Mouse (Mus musculus): Measurements from ENCODE around the gene Isyna1. TPM values are rescaled to one million over a fixed set of nuclear protein-coding genes. Genes with fewer than 3 reads are reported as not detected.

The Isyna1 gene
- polyA plus RNA-seq, 1 experiment, result not detected

- TF ChIP-seq POLR2A (IDR thresholded peaks at IDR 0.05; ENCODE audit: insufficient read depth, low read depth, low read length) (no peak), CTCF (IDR thresholded peaks at IDR 0.05; ENCODE audit: insufficient read depth, low read depth, low read length) (no peak)
- peaks cover 44% of the 10 kb centered on the region for H3K4me1 ChIP-seq (ENCODE audit: control insufficient read depth, insufficient read depth, low read length)
- no peak overlapping the region for H3K4me3 ChIP-seq (ENCODE audit: insufficient read depth, low read depth, low read length)
- no peak overlapping the region; the same call in 1 of the 2 replicates for H3K27ac ChIP-seq (ENCODE audit: insufficient read depth, low read depth, low read length)
- WGBS, result 49% methylated on average over 12 of the region's 12 CpGs
Observed at GRCm38 (mm10) chr8:70591569-70591968, 2.6 kb upstream of the Isyna1 start.

- no peak for TF ChIP-seq CTCF (IDR thresholded peaks at IDR 0.05; ENCODE audit: insufficient read depth, low read depth, low read length)
- no peak for TF ChIP-seq POLR2A (IDR thresholded peaks at IDR 0.05; ENCODE audit: insufficient read depth, low read depth, low read length)
- H3K27ac ChIP-seq (ENCODE audit: insufficient read depth, low read depth, low read length), result peak overlapping the region; percentile 29; the same call in 1 of the 2 replicates
- WGBS, result 69% methylated on average over 8 of the region's 8 CpGs
- peaks cover 57% of the 10 kb centered on the region for H3K4me1 ChIP-seq (ENCODE audit: control insufficient read depth, insufficient read depth, low read length)
- H3K4me3 ChIP-seq (ENCODE audit: insufficient read depth, low read depth, low read length), result no peak overlapping the region
Observed at GRCm38 (mm10) chr8:70593173-70593572, 1.0 kb upstream of the Isyna1 start.

GRCm38 (mm10) chr8:70594621-70595564, 720 bp downstream of the Isyna1 start:
- Histone ChIP-seq H3K27ac (ENCODE audit: insufficient read depth, low read depth, low read length) (peak overlapping the region; percentile 6; the same call in 1 of the 2 replicates), H3K4me3 (ENCODE audit: insufficient read depth, low read depth, low read length) (peak overlapping the region; percentile 51), H3K4me1 (ENCODE audit: control insufficient read depth, insufficient read depth, low read length) (peaks cover 73% of the 10 kb centered on the region)
- WGBS, result 15% methylated on average over 81 of the region's 82 CpGs
- TF ChIP-seq POLR2A (IDR thresholded peaks at IDR 0.05; ENCODE audit: insufficient read depth, low read depth, low read length), result no peak
- no peak for TF ChIP-seq CTCF (IDR thresholded peaks at IDR 0.05; ENCODE audit: insufficient read depth, low read depth, low read length)

GRCm38 (mm10) chr8:70595811-70596210, 1.6 kb downstream of the Isyna1 start:
- Histone ChIP-seq H3K4me3 (ENCODE audit: insufficient read depth, low read depth, low read length) (no peak overlapping the region), H3K27ac (ENCODE audit: insufficient read depth, low read depth, low read length) (no peak overlapping the region), H3K4me1 (ENCODE audit: control insufficient read depth, insufficient read depth, low read length) (peaks cover 82% of the 10 kb centered on the region)
- 96% methylated on average over 12 of the region's 12 CpGs for WGBS
- no peak for TF ChIP-seq CTCF (IDR thresholded peaks at IDR 0.05; ENCODE audit: insufficient read depth, low read depth, low read length)
- no peak for TF ChIP-seq POLR2A (IDR thresholded peaks at IDR 0.05; ENCODE audit: insufficient read depth, low read depth, low read length)

- TF ChIP-seq POLR2A (IDR thresholded peaks at IDR 0.05; ENCODE audit: insufficient read depth, low read depth, low read length), result no peak
- no peak for TF ChIP-seq CTCF (IDR thresholded peaks at IDR 0.05; ENCODE audit: insufficient read depth, low read depth, low read length)
- H3K27ac ChIP-seq (ENCODE audit: insufficient read depth, low read depth, low read length), result no peak overlapping the region
- H3K4me1 ChIP-seq (ENCODE audit: control insufficient read depth, insufficient read depth, low read length), result peaks cover 84% of the 10 kb centered on the region
- whole genome bisulfite sequencing, result 92% methylated on average over 18 of the region's 18 CpGs
- H3K4me3 ChIP-seq (ENCODE audit: insufficient read depth, low read depth, low read length), result no peak overlapping the region
Observed at GRCm38 (mm10) chr8:70596216-70596615, 2.0 kb downstream of the Isyna1 start.

- 0 out of 2 replicates have a peak, but pooled peaks have one; percentile 4 for TF ChIP-seq CTCF (IDR thresholded peaks at IDR 0.05; ENCODE audit: insufficient read depth, low read depth, low read length)
- no peak for TF ChIP-seq POLR2A (IDR thresholded peaks at IDR 0.05; ENCODE audit: insufficient read depth, low read depth, low read length)
Observed at GRCm38 (mm10) chr8:70596775-70597416, 2.7 kb downstream of the Isyna1 start.

GRCm38 (mm10) chr8:70597417-70598272, 3.5 kb downstream of the Isyna1 start:
- 29% methylated on average over 67 of the region's 68 CpGs for WGBS
- no peak for TF ChIP-seq CTCF (IDR thresholded peaks at IDR 0.05; ENCODE audit: insufficient read depth, low read depth, low read length)
- no peak for TF ChIP-seq POLR2A (IDR thresholded peaks at IDR 0.05; ENCODE audit: insufficient read depth, low read depth, low read length)
- Histone ChIP-seq H3K4me3 (ENCODE audit: insufficient read depth, low read depth, low read length) (peak overlapping the region; percentile 37), H3K4me1 (ENCODE audit: control insufficient read depth, insufficient read depth, low read length) (peaks cover 85% of the 10 kb centered on the region), H3K27ac (ENCODE audit: insufficient read depth, low read depth, low read length) (no peak overlapping the region)

More at GRCm38 (mm10) chr8:70596775-70597416, 2.7 kb downstream of the Isyna1 start:
- Histone ChIP-seq H3K4me3 (ENCODE audit: insufficient read depth, low read depth, low read length) (no peak overlapping the region), H3K4me1 (ENCODE audit: control insufficient read depth, insufficient read depth, low read length) (peaks cover 82% of the 10 kb centered on the region), H3K27ac (ENCODE audit: insufficient read depth, low read depth, low read length) (no peak overlapping the region)
- WGBS, result 82% methylated on average over 17 of the region's 17 CpGs

GRCm38 (mm10) chr8:70598283-70598682, 4.1 kb downstream of the Isyna1 start:
- WGBS, result 9% methylated on average over 29 of the region's 29 CpGs
- Histone ChIP-seq H3K4me1 (ENCODE audit: control insufficient read depth, insufficient read depth, low read length) (peaks cover 79% of the 10 kb centered on the region), H3K4me3 (ENCODE audit: insufficient read depth, low read depth, low read length) (peak overlapping the region; percentile 37), H3K27ac (ENCODE audit: insufficient read depth, low read depth, low read length) (no peak overlapping the region)
- TF ChIP-seq POLR2A (IDR thresholded peaks at IDR 0.05; ENCODE audit: insufficient read depth, low read depth, low read length), result no peak
- peak; percentile 66 for TF ChIP-seq CTCF (IDR thresholded peaks at IDR 0.05; ENCODE audit: insufficient read depth, low read depth, low read length)

All from olfactory bulb, adult 2 months (tissue).